Mouse (Mus musculus) spleen, postnatal 14 days (tissue): ENCODE results near the gene Ndrg3.
"Not testable (repeated sequence)": the region's sequence is repeated elsewhere in the genome, so short reads cannot be mapped to it uniquely, and the experiment has no call there.

ENCODE experiments used
- DNase-seq, 2 experiments: peaks; one replicate each; pipeline ENCODE4 v3.0.0; 2021 to 2022; ENCODE audit warnings: low spot score in 2 of 2

Ndrg3 gene

DNA sequence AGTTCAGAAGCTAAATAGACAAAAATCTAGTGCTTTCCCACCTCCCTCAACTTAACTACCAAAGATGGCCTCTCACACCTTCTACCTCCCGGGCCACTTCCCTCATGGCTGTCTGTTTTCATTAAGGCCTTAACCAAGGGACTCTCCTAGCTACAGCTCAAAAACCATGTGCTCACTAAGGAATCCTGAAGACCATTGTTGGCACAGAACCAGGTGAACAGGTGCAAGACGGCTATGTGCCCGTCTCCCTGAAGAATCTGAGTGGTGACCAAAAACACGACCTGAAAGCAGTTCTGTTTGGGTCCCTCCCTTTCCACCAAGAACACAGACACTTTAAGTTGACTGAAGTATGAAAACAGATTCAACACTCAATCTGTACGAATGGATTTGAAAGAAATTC, 6.4 kb upstream of the Ndrg3 start:
- no peak for DNase-seq

DNA sequence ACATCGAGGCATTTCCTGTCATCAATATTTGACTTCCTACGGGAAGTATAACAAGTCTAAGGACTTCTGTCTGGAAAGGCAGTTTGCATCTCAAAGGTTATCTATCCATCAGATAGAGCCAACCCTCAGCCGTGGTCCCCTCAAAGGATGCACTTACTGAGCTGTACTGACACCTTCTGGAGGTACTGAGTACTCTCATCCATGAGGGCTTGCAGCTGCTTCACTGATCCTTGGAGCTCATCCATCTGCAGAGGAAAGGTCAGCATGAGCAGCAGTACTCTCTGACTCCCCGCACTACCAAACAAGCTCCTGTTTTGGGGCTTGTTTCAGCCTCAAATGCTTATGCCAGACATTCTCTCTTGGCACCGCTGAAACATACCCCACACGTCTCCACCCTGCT, 4.7 kb upstream of the Ndrg3 start:
- DNase-seq = no peak

DNA sequence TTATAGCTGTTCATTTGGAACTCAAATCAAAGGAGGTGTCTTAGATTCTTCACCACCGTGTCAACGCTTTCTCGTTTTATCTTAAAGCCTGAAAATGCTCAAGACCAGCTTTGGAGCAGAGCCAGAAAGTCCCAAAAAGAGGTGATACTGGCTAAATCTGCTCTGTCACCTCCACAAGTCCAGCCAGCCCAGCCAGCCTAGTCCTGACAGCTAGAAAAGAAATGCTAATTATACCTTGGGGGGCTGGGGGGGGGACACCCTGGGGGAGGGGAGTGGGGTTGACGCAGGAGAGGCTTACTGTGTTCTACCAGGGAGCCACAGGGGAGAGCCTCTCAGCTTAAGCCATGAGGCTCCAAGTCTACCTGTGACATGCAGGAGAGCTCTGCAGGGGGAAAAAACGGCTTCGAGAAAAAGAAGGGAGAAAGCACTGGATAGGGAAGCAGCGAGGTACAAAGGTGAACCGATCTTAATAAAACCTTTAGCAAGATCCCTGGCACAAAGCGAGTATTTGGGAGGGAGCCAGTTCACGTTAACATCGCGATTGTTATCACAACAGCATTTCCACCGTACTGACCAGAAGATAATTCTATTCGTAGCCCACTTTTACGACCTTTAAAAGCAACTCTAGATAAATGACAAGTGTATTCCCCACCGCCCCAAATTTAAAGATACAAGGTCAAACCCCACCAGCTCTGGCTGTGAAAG, 977 bp downstream of the Ndrg3 start:
- DNase-seq = no peak

DNA sequence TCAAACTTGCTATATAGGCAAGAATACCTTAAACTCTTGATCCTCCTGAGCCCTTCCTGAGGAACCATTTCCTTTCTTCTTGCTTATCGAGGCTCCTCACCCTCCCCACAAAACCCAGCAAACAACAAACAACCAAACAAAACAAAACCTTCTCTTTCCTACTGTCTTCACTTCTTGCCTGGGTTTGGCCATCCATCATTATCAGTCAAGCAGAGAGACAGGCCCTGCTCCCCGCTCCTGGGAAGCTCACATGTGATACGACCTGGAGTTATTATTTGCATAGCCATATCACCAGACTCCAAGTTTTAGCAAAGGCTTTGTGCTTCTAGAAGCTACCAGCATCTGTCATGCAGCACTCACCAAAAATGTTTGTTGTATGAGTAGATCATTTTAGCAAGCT, 4.5 kb downstream of the Ndrg3 start:
- no peak for DNase-seq

DNA sequence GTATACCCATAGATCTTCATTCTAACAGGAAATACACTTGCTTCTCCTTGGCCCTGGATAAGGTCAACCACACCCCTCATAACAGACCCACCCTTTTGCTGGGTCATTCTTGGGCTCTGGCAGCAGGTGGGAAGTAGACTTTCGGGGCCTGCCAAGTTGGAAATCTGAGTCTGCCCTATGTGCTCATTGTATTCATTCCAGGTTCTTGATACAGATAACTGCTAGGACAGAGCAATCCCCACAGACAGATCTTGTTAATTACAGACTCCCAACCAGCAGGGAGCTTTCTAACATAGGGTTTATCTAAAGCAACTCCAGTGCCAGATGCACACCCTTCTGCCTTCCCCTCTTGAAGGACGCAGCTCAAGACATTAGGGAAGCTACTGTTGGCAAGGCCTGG, 9.0 kb downstream of the Ndrg3 start:
- no peak for DNase-seq

DNA sequence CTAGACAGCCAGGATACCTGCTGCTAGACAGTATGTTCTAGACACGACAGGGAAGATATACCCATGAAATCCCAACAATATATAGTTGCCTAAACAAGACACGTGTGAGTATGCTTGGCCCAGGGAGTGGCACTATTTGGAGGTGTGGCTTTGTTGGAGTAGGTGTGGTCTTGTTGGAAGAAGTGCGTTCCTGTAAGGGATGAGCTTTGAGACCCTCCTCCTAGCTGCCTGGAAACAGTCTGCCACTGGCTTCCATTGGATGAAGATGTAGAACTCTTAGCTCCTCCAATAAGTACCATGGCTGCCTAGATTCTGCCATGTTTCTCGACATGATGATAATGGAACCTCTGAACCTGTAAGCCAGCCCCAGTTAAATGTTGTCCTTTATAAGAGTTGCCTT, 10.6 kb downstream of the Ndrg3 start:
- no peak for DNase-seq

DNA sequence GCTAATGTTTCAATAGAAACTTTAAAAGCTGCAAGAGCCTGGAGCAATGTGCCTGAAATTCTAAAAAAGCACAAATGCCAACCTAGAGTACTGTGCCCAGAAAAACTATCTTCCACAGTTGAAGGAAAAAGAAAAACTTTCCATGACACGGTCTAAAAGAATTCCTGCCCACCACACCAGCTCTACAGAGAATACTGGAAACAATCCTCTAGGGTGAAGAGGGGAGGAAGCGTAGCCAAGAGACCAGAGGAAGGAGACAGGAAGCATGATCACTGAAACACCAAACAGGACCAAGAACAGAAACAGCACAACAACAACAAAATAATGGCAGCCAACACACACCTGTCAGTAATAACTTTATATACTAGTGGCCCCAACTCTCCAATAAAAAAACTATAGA, 11.8 kb downstream of the Ndrg3 start:
- DNase-seq = no peak

DNA sequence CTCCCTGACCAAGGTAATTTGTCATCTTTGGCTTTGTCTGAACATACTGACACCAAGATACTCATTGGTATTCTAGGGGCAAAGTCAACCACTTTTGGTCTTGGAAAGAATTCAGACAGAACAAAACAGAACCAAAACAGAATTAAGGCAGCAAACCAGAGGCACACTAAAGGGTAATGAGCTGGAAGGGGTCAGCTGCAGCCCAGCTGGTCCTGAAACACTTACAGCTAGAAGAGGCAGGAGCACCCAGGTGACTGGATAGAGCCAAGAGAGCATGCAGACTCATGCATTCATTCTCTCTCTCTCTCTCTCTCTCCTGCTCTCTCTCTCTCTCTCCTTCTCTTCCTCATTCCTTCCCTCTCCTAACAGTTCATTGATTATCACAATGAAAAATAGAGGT, 15.1 kb downstream of the Ndrg3 start:
- DNase-seq = no peak

DNA sequence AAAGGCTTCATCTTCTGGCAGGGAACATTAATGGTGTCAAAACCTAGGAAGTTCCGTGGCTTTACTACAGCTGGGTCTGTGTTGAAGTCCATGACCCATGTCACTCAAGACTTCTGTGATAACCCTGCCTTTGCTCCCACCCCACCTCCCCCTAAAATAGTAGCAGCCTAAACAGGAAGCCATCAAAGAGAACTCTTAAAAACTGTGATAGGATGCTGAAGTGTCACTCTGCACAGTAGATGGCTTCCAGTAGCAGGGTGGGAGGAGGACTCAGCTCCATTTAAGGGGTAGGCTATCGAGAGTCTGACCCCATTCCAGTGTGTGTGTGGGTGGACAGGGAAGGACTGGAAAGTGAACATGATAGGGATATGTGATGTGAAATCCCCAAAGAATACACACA, 16.9 kb downstream of the Ndrg3 start:
- no peak for DNase-seq

DNA sequence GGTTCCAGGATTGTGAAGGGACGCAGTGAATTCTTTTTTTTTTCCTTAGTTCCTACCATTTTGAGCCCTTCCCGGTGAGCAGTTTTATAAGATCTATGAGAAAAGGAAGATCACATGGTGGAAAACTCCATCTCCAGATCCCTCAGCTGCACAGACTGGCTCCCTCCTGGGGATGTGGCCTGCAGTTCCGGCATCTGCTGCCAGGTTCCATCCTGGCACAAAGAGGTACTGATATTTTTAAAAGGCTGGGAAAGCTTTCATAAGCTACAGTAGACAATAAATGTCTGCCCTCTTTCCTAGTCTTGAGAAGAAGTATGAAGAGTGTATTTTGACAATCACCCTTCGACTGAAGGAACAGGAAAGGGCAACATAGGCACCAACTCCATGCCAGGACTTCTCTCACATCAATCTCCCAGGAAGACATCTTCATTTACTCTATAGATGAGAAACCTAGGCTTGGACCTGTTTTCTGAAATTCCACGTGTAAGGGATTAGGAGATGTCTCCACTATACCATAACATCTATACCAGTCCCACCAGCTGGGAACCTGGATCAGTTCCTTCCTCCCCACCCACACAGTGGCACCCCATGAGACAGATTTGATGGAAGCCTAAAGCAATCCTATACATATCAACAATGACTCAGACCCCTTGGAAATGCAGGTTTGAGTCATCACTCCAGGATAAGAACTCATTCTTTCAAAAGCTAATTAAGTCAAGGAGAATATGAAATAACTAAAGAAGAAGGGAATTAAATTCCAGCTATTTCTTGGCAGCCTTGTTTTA, 18.3 kb downstream of the Ndrg3 start:
- no peak for DNase-seq

DNA sequence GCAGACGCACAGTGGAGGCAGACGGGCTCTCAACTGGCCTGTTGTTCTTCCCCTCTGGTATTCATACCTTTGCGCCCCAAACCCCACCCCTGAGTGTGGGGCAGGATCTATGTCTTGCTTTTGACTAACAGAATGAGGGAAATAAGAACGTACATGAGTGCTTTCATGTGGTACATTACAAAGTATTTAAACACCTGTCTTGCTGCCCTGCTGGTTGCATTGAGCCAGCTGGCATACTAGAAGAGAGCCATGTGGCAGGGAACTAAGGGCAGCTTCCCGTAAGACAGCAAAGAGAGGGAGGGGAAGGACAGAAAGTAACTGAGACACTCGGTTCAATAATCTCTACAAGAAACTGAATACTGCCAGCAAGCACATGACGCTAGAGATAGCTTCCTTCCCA, 21.6 kb downstream of the Ndrg3 start:
- DNase-seq = no peak

DNA sequence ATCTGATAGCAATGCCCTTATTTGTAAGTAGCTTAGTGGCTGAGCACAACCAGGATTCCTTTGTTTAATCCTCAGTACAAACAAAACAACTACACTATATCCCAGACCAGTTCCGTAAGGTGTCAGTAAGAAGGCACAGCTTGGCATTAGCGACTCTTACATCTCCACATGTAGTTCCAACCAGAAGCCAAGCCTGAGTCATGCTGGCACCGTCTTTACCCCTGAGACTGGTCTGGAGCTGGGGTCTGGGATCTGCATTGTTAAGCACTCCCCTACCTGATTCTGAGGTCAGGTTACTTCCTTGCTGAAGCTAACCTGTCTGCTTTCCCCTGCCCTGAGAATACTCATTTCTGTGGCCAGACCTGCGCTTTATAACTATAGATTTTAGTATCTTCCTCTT, 23.4 kb downstream of the Ndrg3 start:
- DNase-seq = no peak

DNA sequence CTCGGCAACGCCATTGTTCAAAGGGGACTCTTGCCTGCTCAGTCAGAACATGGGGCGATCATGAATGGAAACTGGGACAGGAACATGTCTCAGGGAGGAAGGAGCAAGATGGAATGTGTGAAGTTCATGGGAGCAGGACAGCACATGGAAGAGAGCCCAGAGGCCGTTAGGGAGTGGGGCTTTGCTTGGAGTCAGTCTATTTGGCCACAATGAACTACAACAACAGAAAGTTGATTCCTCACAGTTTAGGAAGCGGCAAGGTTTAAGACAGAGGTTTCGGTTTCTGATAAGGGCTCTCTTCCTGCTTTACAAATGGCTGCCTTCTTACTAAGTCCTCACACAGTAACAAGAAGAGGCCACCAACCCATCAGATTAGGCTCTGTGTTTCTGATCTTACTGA, 24.5 kb downstream of the Ndrg3 start:
- DNase-seq = no peak

DNA sequence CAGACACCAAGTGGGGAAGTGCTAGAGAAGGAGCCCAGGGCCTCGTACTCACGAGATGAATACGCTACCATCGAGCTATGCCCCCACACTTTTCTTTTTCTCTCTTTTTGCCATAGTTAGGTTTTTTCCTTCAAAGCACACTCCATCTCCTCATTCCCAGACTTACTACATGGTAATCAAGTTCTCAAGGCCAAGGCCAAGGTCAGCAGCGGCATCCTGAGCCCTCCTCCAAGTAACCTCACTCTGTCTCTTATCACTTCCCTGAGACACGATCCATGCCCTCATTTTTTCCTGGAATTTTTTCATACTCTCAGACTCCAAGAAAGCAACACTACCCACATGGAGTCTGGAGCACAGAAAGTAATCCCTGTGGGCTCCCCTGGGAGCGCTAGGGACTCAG, 28.0 kb downstream of the Ndrg3 start:
- no peak for DNase-seq

DNA sequence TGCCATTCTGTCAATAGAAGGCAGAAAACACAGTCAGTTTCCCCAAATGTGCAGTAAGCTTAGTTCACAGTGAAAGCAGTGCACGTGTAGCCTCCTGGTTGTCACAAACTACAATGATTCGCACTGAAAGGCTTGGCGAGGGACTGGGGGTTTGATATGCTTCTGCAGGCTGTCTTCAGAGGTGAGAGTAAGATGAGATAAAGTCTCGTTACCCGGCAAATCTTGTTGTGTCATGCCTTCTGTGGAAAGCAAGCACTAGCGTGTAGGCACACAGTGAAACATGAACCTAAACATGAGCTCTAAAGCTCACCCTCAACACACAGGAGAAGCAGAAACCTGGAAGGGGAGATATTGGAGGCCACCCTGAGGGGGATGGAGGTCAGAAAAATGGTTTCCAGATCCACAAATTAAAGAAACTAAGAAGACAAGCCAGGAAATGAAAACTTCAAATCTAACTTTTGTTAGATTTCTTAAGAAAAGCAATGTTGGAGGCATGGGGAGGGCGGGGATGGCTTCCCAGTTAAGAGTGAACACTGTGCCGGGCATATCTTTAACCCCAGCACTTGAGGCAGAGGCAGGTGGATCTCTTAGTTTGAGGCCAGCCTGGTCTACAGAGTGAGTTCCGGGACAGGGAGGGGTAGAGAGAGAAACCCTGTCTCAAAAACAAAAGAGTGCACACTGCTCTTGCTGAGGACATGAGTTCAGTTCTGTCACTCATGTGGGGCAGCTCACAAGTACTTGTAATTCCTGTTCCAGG, 33.2 kb downstream of the Ndrg3 start:
- DNase-seq = no peak

DNA sequence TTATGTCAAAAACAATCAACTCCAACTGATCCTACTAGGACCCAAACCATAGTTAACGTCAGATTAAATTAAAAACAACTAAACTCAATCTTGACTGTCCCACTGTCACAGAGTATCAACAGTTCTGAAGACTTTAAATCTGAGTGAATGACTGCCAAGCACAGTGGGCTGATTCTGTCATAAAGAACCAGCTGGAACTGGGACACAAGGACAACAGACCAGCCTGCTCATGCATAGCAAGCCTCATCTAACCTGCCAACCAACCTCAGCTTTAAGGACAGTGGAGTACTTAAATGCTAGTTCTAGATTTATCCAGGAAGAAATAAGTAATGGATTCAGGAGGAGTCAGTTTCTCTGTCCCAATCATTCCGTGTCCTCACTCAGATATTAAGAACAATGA, 34.8 kb downstream of the Ndrg3 start:
- DNase-seq = no peak

DNA sequence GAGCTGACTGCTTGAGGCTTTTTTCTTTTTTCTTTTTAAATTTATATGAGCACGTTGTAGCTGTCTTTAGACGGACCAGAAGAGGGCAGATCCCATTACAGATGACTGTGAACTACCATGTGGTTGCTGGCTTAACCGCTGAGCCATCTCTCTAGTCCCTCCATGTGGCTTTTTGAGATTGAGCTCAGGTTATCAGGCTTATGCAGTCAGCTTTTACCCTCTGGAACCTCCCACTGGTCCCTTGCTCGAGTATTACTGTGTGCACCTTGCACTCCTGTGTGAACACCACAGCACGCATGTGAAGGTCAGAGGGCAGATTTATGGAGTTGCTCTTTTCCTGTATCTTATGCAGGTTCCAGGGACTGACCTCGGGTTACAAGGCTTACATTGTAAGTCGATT, 35.5 kb downstream of the Ndrg3 start:
- no peak for DNase-seq

DNA sequence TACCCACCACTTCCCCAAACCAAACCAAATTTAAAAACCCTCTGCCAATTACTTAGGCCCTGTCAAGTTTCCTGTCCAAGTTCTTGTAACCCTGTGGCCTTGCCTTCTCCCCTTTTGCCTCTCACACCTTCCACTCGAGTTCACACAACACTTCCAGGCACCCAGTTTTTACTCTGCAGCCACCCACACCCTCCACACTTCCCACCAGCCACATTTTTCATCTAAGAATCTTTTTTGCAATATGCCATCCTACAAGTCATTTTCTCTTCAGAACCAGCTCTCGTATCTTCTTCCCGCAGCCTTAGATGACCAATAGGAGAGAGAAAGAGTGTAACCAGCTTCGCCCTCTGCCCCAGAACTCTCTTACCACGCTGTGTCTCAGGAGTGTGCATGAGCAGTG, 37.4 kb downstream of the Ndrg3 start:
- DNase-seq = no peak

DNA sequence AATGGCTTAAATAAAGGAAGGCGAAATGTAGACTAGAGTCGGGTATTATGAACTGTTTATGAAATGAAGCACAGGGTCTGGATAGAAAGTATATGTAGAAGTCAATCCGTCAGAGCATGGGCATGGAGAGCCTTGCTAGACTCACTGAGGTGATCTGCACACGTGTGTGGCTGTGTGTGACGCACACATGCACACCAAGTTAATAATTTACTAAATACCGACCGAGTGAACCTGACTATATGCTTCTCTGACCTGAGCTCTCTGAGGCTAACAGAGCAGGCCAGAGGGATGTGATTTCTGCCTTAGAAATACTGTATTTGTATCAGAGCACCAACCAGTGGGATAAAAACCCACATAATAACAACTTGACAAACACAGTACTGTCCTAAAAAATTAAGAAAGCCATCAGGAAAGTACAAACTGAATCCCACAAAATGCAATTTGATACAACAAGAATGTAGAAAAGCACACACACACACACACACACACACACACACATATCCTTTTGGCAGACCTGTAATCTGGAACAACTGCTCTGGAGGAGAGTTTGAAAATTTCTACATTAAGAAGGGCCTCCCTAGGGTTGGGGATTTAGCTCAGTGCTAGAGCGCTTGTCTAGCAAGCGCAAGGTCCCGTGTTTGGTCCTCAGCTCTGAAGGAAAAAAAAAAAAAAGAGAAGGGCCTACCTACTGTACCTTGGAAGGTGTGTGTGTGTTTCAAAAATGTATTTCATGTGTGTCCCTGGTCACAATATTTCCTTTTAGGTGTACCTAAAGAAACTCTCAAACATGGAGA, 40.4 kb downstream of the Ndrg3 start:
- DNase-seq = no peak

DNA sequence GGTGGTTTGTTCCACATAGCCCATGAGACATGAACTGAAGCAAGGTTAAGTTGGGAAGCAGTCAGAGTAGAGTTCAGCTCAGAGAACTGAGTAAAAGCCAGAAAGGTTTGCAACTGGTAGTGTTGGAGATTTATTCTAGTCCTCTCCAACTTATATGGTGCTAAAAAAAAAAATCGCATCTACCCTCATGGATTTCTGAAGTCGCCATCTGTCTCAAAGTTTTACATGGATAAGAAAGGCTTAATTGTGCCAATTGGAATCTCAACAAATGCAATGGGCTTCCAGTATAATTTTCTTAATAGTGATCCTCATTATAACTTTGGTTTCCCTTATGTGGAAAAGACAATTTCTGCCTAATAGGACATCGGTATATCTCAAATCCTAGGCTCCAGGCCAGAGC, 41.0 kb downstream of the Ndrg3 start:
- DNase-seq = no peak

DNA sequence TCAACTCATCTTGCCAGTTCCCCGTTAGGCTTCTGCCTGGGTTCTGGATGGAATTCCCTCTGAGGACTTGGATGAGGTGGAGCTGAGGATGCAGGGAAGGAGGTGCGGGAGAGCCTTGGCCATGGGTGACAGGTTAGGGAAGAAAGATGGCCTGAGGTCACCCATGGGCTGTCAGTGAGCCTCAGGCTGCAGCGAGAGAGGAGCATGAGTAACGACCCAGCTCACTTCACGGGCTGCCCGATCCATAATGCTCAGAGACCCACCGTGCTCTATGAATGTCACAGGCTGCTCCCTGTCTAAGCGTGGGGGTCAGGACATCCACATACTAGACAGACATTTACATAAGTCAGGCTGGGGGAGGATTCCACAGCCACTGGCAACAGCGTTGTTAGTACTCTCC, 50.3 kb downstream of the Ndrg3 start:
- DNase-seq = not testable (repeated sequence)

DNA sequence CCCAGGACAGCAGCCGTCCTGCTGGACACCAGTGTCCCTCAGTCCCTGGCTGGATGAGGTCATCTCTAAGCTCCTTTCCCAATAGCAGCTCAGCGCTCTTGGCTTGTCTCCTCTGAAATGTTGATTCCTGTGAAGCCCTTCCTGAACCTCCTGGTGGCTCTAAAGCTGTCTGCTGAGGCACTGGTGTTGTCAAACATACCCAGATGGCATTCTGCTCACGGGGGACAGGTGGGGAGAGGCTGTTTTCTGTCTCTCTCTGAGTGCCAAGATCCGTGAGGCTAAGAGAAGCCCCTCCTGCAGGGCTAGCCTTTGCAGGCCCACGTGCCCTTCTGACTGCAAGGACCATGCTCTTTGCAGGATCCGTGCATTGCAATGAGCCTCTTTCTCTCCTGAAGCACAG, 51.9 kb downstream of the Ndrg3 start:
- DNase-seq = not testable (repeated sequence)
